Mouse (Mus musculus): ENCODE measurements around the gene Arhgef17.

DNA sequence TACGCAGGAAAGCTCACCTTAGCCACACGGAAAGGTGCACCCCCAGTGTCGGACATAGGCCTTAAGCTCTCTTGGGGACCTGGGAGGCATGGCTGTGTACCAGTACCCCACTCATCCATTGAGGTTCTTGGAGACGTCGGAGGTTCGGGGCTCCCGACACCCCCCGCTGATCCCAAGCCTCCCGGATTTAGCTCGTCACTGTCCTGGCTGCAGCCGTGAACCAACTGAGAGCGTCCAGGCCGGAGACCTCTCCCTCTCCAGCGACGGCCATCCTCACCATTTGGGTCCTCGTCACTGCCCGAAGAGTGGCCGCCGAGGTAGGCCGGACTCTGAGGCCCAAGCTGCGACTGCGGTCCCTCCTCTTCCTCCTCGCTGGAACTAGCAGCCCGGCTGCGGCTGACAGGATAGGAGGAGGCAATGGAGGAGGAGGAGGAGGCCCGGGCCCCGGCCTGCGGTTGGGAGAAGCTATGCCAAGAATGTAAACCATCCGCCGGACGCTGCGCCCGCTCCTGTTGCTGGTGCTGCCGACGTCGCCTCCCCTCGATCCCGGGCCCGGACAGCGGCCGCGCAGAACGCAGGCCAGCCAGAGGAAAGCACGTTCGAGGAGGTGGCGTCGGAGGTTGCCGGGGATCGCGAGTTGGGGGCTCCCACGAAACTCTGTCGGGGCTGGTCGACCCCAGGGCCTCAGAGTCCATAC lies 1.1 kb downstream of the Arhgef17 start:
- TF ChIP-seq GATA1 (IDR thresholded peaks at IDR 0.05; ENCODE audit: borderline replicate concordance, low read length): no peak
- no peak for TF ChIP-seq FLI1 (IDR thresholded peaks at IDR 0.05; ENCODE audit: low read length)
